Mouse (Mus musculus) mesoderm, embryonic 11.5 days (tissue): ENCODE results near the gene Col6a5.

Source experiments
- DNase-seq: peaks from one replicate; pipeline ENCODE4 v3.0.0-alpha.2; 2012; ENCODE audit warnings: low read depth, low spot score

The Col6a5 gene

DNA sequence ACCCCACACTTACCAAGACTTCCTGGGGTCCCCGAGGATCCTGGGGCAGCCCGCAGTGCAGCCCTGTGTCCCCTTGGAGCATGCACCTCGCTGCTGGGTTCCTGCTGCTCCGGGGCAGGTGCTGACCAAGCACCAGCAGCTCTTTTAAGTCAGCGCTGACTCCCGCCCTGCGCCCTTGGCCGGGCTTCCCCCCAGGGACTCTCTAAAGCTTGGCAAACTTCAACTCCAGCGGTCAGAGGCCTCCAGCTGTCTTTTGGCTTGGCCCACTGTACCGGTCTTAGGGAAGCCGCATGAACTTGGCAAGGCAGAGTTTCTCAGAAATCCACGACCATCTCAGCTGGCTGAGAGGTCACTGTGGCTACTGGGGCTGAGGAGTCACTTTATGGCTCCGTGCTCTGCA lies at the start of gene Col6a5:
Gene Col6a5 (minus strand): TSS at position 111 of the 400 bp plus-strand sequence.
- DNase-seq: no peak

DNA sequence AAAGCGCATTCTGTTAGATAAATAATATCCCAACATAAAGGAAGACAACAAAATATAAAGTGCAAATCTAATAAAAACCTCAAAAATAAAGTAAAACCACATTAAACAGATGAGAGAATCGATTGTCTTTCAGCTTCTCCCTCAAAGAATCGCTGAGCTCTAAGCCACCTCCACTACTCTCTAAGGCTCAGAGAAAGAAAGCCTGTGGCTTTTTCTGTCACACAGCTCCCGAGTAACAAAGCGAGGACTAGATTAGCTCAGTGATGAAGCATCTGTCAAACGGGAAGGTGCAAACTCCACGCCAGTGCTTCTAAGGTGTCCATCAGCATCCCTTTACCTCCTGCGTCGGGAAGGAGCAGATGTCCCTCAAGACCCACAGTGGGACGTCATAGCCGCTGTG lies 37.5 kb upstream of the Col6a5 start:
- no peak for DNase-seq

DNA sequence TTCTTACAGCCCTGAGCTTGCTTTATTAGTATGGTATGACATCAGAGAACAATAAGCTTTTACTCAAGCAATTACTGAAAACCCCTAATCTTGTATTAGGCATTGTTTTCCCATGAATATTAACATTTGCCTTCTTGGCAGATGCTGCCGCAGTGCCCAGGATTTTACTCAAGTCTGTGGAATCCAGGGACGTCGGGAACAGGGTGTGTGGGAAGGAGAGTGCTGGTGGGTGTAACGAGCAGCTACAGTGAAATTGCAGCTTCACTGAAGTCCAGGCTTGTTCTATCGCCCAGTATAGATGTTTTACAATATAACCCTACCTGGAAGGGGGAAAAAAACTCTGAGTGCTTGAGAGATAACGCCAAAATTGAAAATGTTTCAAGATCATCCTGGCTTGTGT lies 32.0 kb upstream of the Col6a5 start:
- DNase-seq: no peak

DNA sequence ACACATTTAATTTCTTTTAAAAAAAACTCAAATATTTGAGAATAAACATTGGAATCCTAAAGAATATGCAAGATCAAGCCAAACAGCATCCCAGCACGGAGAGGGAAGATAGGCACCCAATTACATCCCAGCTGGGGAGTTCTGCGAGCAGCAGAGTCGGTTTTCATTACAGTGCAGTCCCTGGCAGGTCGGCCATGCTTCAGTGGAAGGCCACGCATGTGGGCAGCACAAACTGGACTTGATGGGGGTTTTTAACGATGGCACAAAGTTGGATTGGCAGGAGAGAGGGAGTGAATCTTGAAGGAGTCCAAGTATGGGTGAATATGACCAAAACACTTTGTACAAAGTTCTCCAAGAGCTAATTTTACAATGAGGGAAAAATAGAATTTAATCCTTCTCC lies 29.7 kb upstream of the Col6a5 start:
- DNase-seq: no peak

DNA sequence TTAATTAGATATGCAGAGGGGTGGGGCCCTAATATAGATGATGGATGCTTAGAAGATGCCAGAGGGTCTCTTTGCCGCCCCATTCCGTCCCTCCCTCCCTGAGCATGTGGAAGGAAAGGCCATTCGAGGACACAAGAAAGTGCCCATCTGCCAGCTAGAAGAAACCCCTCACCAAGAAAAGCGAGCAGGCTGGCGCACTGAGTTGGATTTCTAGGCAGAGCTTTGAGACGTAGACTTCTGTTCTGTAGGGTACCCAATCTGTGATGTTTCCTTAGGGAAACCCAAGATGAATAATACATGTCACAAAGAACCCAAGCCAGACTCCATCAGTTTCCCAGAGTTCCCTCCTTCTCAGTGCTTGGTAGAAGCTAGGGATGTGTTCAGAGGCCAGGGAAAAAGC lies 29.0 kb upstream of the Col6a5 start:
- no peak for DNase-seq

DNA sequence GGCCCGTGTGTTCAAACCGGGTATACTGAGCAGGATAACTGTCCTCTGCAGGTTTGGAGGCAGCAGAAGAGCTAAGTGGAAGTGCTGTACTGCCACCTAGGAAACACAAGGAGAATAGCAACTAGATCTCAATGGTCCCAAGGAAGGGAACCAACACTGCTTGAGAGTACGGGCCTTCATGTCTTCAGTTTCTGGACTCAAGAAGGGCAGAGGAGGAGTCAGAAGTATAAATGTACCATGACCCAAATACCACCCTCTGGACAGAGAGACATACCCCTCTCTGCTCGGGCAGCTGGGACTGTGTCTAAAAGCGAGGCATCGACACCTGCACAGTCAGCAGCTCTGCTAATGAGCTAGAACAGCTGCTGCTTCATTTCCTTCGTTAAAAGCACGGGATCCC lies 27.7 kb upstream of the Col6a5 start:
- DNase-seq: peak; percentile 25

DNA sequence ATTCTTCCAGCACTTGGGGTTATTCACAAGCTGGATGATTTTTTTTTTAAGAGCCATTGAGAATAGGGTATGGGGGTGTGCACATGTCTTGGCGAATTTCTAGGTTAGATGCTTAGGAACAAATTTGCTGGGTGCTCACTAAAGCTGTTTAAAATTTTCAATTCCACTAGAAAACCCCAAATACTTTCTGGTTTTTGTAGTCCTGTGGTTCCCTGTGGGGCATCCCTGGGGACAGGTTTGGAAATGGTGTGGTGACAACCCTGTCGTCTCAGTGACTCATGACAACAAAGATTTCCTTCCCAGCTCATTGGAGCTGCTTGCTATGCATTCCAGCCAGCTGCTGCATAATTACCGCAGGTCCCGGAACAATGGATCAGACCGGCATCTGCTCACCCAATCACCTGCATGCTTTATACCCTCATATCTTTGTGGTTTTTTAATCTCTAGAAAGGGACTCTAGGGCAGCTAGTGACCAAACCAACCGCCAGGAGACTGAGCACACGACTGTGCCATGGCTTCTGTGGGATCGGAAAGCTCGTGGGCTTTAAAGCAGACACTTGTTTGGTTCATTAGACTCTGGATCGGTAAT lies 24.6 kb upstream of the Col6a5 start:
- DNase-seq: no peak

DNA sequence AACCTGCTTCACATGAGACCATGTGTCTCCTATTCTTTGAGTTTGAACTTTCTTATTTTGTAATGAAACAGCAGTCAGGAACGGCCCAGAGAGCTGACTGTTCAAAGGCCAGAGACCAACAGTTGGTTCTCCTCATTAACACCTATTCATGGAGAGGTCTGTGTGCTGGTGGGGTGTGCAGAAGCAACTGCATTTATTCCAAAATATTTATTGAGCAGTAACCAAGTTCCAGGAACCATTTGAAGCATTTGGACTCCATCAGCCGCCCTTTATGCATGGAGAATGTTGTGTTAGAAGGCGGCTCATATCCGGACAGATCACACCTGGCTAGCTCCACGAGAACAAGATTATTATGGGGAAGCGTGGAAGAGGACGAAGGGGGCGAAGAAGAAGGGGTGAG lies 18.0 kb upstream of the Col6a5 start:
- no peak for DNase-seq

DNA sequence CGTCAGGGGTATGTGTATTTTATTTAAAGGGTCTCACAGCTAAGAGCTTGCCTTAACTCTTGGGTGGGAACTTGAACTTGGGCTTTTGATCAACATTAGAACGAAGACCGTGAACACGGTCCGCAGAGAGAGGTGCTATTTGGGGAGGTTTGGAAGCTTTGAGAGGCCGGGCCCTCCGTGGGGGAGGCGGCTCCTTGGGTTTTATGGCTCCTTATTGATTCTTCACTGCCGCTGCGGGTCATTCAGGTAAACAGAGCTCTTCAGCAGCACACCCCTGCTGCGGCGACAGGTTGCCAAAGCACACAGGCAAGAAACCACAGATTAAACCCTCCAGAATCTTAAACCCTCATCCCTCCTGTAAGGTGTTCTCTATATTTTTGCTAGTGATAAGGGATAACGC lies 16.4 kb upstream of the Col6a5 start:
- DNase-seq: no peak

DNA sequence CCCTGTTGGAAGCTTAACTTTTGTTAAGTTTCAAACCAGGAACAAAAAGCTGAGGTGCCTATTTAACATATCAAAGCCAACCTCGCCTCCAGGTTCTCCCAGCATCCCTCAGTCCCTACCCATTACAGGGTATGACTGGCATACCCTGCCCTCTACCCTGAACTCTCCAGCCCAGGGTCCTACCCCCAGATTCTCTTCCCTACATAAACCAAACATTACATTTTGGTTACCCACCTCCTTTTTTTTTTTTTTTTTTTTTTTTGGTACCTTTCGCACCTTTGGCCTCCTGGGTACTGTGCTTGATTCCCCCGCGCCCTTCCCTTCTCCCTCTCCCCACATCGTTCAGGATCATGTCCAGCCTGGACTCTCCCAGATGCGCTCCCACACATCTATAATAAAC lies 15.9 kb upstream of the Col6a5 start:
- no peak for DNase-seq

DNA sequence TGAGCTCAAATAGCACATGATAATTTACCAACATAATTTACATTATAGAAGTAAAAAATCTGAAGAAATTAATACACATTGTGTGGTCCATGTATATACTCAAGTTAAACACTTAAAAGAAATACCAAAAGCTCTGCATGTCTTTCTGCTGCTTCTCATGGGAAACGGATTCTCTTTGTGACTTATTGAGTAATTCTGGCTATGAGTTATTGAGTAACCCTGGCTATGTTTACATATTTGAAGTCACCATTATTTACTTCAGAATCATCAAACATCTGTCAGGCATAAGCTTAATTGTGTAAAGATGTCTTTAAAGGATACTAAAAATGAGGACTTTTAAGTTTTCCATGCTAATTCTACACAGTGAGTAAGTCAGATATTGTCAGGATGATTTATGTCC lies 13.3 kb upstream of the Col6a5 start:
- no peak for DNase-seq

DNA sequence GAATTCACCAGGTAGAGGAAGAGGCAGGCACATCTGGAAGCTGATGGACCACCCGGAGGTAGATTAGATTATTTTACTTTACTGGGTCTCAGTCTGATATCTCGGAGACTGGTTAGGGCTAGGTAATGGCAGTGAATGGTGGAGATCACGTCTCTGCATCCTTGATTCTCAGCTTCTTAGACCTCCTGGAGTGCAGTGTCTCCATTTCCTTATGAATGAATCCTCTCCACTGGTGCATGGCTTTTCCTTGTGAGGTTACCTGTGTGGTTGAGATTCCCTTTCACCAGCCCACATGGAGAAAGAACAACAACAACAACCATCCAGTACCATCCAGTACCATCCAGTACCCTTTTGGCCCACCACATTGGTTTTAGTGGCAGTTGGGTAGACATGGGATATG lies 11.6 kb upstream of the Col6a5 start:
- DNase-seq: no peak

DNA sequence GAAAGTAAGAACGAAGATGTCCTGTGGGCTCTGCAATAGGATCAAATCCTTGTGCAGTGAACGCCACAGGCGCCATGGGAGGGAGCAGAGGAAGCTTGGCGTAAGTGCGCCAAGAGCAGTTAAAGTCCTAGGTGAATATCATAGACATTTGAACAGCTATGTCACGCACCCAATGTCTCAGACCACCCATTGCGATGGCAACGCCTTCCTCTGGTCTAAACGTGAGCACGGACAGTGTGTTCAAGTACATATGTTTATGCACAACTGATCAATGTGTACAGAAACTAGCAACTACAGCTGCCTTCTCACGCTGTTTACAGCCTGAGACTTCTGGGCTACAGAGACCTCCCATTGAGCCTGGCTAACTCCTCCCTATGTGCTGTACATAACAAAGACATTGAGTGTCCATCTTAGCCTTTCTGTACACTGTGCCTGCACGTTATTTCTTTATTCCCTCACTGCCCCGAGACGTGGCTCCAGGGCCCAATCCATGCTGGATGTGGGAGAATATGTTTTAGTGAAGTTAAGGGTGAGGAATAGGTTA lies 11.0 kb upstream of the Col6a5 start:
- DNase-seq: no peak

DNA sequence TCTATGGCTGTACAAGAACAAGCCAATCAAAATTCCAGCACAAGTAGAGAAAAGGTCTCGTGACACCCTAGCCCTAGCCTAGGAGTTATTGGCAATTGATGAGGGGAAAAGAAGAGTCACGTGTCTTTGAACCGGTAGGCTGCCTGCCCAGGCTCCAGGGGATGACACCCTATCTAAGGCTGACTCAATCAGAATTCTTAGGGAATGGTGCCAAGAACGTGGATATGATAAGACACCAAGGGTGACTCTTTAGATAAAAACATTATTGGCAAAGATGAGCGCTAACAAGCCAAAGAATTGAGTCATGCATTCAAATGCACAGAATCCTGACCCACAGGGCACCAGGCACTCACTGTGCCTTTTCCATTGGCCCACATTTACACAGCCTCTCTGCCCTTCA lies 10.5 kb upstream of the Col6a5 start:
- DNase-seq: no peak

DNA sequence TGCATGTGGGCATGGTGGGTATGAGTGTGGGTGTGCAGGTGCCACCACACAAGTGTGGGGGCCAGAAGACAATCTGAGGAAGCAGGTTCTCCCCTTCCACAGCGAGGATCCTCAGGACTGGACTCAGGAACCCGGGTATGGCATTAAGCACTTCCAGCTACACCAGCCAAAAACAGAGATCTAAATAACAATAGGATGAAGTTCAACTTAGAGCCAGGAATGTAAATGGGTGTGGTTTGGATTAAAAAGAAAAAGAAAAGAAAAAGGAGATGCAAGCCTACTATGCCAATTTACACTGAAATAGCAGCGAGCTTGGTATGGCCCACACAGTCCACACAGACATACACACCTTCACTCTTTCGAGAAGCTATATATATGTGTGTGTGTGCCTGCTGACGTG lies 7.5 kb upstream of the Col6a5 start:
- DNase-seq: no peak

DNA sequence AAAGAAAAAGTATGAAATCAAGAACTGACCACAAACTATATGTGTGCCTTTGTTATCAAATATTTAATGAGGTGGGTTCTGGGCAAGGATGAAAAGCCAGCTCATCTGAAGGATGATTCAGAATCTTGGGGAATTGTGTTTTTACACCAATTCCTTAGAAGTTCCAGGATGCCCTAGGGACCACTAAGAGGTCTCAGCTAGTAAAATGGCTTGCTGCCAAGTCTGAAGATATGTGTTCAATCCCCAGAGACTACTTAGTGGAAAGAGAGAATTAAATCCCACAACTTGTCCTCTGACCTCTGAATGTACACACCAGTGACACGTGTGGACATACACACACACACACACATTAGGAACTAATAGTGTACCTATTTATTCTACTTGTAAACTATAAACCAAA lies 1.3 kb downstream of the Col6a5 start:
- peak; percentile 39 for DNase-seq

DNA sequence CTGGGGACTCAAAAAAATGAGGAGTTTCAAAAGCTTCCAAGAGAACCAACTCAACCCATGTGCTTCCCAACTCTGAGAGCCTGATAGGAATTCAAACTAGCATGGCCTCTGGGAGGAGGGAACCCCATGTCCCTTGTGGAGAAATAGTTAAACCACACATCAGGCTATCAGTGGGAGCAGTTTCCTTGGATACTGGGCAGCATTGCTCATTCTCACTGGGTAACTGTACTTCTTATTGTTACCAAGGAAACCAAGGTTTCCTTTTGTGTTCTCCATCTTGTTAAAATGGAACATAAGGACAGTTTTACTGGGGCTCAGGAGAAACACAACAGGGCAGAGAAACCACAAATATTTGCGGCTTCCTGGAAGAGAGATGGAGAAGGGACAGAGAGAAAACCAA lies 10.7 kb downstream of the Col6a5 start:
- DNase-seq: no peak

DNA sequence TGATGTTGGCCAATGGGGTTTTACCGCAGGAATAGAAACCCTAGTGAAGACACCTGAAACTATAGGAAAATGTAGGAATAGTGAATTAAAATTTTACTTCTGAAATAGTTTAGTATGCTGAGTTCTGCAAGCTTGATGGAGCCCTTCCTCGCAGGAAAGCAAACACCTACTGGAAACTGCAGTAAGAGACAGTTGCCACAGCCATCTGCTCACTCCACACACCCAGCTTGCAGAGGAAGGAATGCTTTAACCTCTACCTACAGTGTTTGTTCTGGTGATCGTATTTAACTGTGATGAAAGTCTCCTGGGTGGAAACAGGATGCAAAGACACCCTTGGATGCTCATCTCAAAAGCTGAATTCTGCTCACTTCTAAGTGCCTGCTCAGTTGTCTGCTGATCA lies 12.9 kb downstream of the Col6a5 start:
- DNase-seq: no peak

DNA sequence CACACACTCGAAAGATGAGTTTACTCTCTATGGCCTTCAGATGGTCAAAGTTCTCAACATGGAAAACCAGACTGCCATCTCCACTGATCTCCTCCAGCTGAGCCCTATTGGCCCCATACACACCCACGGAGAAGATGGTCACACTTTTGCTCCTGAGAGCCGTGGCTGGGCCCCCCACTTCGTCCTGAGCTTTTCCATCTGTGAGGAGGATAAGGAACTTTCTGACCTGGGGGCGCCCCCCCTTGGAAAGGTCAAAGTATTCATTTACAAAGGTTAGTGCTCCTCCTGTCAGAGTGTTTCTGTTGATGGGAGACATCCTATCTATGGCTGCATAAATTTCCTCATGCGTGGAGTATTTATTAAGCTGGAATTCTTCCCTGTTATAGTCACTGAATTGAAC lies 26.6 kb downstream of the Col6a5 start:
- no peak for DNase-seq

DNA sequence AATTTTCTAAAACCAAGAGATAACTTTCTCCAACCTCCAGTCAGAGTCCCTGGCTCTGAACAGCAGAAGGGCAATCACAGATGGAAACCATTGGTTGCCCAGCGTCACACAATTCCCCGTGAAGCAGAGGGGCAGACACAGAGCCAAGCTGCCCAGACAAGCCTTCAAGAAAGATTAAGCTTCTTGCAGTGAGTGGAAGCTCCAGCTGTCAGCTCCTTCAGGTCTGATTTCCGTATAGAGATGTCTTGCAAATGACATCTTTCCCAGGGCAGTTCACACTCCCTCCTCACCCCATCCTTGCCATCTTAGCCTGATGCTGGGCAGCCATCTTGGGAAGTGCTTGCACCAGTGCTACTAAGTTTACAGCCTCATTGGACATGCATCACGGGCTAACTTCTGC lies 31.2 kb downstream of the Col6a5 start:
- DNase-seq: no peak

DNA sequence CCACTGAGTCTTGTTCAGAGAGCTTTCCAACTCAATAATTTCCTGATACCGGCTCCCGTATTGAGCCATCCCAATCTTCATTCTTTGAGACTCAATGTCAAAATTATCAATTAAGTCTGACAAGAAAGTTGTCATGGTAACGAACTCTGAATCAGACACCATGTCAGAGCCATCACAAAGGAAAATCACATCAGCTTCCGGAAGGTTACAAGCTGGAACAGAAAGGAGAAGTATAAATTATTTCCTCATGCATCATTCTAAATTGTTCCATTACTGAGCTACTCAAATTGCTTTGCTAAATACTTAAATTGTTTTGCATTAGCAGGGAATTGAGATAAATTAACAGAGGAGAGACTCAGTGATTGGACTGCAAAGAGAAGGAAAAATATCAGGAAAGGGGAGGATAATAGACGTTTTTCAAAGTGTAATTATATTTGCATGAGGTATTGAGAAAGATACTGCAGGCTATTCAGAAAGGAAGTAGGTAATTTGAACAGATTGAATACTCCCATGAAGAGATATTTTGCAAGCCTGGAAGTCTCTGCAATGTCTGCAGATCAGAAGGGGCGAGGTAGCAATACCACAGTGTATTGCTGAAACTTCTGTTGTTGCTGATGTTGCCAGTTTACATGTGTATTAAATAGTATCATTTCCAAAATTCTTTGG lies 31.9 kb downstream of the Col6a5 start:
- no peak for DNase-seq

DNA sequence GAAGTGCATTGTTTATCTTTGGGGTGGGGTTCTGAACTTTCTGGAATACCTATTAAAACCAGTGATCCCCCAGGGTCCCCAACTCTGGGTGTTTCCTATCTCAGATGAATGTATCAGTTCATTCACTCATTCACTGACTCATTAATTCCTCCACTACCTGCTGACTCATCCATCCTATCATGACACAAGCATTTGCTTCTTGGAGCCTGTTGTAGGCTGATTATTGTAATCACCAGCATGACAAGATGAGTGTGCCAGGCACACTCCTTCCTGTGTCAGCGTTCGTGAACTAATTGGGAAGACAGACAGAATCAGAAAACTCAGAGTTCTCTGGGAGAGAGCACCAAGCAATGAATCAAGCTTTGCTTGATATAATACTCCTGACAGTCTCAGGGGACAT lies 36.8 kb downstream of the Col6a5 start:
- no peak for DNase-seq

DNA sequence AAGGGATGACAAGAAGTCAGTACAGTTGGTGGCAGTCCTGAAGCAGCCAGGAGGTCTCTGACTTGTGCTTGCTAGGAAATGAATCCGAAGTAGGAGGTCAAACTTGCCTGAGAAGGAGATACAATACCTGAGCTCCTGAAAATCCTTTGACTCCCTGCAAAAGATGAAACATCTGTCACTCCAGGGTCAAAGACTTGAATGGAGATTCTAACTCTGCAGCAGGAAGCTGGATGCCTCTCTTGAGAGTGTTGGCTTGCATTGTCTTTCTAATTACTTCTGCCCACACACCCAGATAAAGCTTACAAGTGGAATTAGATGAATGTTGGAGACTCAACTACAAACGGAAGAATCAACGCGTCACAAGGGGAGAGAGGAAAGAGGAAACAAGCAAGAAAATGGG lies 45.3 kb downstream of the Col6a5 start:
- no peak for DNase-seq

DNA sequence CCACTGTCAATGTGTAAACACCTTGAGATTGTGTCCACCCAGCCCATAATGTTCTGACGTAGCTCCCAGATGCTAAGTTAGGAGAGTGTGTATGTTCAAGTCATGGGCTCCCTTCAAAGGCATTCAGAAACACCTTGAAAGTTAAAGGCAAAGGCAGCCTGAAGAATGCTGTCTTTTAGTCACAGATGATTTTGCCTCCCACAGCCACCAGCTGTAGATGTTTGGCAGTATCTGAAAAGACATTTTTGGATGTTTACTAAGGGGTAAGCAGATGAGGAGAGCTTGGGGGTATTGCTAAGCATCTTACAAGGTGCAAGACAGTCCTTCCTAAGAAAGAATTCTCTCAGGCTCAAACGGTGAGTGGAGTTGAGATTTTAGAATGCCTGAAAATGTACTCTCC lies 50.3 kb downstream of the Col6a5 start:
- DNase-seq: no peak
